Mouse (Mus musculus): ENCODE measurements around the gene Psme1.

Gene Psme1

DNA sequence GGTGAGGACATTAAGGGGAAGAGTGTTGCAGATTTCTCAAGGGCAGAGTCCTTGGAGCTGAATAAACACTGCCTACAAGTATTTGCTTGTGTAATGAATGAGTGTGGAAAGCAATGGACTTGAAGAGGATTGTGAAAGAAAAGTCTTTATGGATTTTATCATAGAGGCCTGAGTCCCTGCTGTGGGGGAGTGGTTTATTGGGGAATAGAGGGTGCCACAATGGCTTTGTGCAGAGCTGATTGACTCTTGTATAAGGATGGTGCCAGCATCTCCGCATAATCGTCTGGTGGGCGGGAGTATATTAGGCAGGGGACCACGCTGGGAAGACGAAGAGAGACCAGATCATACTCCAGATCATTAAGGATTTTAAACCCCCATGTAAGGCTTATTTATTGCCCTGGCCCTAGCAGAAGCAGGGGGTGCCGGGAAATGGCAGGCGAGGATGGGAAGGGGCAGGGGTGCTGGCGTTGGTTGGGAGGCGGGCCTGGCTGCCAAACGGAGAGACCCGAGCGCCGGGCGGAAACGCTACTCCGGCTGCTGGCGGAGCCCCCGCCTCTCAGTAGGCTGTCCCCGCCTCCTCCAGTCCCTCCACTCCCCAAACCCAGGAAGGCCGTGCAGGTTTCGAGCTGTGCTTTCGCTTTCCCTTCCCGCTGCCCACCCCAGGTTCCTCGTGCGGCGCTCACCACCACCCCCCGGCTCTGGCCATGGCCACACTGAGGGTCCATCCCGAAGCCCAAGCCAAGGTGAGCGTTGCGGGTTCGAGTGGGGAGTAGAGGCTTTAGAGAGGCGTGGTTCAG, at the start of gene Psme1:
Gene Psme1 (plus strand): TSS at position 253 of the 797 bp plus-strand sequence.
- peak; percentile 63 for DNase-seq (ENCODE audit: low read depth, low spot score)

DNA sequence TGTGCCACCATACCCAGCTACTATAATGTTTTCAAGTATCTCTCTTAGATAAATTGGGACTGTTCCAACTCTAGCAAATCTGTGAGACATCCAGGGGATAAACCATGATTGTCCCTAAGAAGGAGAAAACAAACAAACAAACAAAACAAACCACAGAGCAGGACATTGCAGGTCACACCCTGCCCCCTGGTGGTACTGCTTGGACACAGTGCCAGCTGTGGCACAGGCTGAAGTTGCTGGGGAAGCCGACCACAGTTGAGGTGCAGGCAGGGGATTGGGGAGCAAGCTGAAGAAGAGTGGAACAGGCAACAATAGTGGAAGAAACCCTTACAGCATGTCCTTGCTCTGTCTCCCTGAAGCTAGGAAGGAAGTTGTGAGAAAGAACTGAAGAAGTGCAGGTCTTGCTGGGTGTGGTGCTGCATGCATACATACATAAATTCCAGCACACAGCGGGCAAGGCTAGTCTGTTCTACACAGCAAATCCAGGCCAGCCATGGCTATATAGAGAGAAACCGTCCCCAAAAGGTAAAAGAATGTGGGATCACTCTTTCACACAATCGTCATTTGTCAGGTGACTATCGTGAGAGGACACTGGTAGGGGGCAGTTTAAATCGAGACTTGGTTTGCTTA, 41.7 kb upstream of the Psme1 start:
- no peak for DNase-seq (ENCODE audit: low read depth, low spot score)

DNA sequence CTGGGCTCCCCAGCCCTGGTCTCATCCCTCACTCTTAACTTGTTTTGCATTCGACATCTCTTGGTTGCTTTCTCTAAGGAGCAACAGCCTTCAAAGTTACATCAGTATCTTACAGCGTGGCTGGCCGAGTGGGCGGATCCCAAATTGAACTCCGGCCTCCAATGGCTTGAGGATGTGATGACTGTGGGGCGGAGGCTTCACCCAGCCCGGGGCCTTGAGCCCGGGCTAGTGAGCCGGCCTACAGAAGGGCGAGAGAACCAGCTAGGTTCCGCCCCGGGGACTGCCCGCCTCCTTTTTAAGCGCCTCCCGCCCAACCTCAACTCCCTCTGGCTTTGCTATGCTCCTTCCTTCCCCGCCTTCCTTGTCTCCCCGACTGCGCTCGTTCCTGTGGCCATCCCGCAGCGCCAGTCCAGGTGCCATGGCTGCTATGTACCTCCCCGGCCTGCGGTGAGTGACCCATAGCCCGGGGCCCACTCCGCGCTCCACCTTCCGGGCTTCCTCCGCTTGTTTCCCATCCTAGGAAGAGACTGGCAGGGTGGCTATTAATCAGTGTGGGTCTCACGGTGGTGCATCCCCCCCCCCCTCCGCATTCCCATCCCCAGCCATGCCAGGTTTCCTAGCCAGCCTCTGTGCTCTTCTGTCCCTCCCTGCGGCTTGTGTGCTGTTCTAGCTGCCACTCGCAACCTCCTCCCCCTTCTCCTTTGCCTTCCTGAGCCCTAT, 37.7 kb upstream of the Psme1 start, which contains the start of gene Pck2:
Gene Pck2 (plus strand): TSS at position 200 of the 720 bp plus-strand sequence.
- DNase-seq (ENCODE audit: low read depth, low spot score) = peak; percentile 87

DNA sequence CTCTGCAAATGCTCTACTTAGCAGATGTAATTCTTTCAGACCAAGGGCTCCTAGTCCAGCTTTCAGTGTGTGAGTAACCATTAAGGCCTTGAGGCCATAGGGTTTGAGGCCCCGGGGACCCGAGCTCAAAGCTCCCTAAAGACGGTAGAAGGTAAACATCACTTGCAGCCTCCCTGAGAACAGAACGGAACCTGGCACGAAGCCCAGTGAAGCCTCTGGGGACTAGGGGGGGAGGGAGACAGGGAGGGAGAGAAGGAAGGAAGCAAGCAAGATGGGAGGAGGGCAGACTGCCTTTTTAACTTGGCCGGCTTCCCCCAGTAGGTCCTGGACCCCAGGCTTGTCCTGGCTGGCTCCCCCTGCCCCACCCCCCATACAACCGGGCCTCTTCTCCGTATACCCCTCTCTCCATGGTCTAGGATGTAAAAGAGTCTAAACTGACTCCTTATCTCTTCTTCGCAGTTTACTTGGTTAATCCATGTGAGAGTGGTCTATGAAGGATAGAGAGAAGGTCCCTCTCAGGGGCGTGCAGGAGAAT, 37.1 kb upstream of the Psme1 start:
- peak; percentile 77 for DNase-seq (ENCODE audit: low read depth, low spot score)

DNA sequence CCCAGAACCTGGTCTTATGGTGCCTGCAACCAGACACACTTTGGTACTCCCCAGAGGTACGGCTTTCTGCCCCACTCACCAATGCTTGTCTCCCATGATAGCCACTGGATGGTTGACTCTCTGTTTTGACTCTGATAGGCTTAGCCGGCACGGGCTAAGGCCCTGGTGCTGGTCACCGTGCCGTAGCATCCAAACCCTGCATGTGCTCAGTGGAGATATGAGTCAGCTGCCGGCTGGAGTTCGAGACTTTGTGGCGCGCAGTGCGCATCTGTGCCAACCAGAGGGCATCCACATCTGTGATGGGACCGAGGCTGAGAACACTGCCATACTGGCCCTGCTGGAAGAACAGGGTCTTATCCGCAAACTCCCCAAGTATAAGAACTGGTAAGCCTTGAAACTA, 35.7 kb upstream of the Psme1 start:
- no peak for DNase-seq (ENCODE audit: low read depth, low spot score)

DNA sequence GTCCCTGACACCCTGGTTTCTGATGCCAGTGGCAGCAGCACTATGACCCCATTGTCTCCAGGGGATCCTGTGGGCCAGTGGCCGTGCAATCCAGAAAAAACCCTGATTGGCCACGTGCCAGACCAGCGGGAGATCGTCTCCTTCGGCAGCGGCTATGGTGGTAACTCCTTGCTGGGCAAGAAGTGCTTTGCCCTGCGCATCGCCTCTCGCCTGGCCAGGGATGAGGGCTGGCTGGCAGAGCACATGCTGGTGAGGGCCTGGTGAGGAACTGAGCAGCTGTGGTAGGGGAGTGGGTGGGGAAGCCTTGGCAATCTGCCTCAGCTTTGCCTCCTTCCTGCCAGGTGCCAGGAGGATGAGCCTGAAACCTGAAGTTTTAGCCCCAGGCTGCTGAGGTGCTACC, 33.6 kb upstream of the Psme1 start:
- no peak for DNase-seq (ENCODE audit: low read depth, low spot score)

DNA sequence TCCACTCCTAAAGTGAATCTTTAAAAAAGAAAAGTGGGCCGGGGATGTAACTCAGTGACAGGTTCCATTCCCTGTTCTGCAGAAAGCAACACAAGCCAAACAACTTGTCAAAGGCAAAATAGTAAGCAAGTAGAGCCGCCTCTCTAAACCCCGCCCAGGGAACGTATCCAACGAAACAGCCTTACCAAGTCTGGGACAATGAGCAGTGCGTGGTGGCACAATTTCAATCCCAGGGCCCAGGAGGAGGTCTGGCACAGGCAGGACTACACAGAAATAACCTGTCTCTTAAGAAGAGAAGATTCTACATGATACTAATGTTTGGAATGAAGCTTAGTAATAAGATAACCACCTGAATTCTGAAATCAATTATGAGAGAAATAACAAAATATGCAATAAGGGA, 27.7 kb upstream of the Psme1 start:
- no peak for DNase-seq (ENCODE audit: low read depth, low spot score)

DNA sequence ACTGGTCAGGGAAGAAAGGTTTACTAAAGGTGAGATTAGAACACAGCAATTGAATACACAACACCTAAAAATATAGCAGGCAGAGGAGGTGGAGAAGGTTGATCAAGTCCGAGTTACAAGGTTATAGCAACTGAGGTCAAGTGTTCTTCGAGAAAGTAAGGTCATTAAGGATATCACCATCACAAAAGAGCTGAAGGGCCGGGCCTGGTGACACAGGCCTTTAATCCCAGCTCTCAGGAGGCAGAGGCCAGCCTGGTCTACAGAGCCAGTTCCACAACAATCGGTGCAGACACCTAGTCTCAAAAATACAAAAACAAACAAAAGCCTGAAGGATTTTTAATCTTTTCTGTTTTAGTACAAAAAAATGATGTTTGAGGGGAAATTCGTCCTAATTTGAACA, 26.6 kb upstream of the Psme1 start:
- no peak for DNase-seq (ENCODE audit: low read depth, low spot score)

DNA sequence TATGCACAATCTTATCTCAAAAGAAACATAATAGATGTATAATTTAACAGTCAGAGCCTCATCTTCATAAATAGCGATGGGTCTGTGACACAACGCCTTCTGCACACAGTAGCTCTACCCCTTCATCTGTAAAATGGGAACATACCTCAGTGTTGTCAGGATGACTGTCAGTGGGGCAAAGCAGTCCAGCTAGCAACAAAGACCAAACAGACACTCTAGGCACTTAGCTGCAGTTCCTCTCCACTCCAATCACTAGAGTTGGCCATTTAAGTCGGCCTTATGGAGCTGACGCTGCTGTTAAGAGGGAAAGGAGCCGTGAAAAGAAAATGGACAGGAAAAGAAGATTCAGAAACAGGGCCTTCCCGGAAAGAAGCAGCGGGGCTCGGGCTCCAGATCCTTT, 26.1 kb upstream of the Psme1 start:
- DNase-seq (ENCODE audit: low read depth, low spot score) = no peak

DNA sequence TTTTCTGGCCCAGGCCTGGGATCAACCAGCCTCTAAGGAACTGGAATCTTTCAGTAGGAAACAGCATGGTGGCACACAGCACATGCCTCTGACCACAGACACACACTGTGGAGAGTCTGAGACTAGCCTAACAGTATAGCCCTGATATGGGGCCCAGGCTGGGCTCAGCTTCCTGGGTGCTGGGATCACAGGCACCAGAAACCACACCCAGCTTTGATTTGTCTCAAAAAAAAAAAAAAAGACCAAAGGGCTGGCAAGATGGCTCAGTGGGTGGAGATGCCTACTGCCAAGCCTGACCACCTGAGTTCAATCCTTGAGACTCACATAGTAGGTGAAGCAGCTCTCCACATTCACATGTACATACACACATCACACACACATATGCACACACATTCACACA, 23.3 kb upstream of the Psme1 start:
- DNase-seq (ENCODE audit: low read depth, low spot score) = no peak

DNA sequence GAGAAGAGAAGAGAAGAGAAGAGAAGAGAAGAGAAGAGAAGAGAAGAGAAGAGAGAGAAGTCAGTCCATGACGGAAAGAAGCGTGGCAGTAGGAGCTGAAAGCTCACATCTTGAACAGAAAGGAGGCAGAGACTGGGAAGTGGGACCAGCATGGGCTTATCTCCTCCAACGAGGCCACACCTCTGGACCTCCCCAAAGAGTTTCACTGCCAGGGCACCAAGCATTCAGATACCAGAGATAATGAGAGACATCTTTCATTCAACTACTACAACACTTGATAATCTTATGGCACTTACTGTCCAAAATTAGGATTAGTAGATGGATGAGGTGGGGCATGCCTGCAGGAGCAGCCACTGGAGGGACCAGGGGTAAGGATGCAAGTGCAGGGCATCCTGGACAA, 22.1 kb upstream of the Psme1 start:
- no peak for DNase-seq (ENCODE audit: low read depth, low spot score)

DNA sequence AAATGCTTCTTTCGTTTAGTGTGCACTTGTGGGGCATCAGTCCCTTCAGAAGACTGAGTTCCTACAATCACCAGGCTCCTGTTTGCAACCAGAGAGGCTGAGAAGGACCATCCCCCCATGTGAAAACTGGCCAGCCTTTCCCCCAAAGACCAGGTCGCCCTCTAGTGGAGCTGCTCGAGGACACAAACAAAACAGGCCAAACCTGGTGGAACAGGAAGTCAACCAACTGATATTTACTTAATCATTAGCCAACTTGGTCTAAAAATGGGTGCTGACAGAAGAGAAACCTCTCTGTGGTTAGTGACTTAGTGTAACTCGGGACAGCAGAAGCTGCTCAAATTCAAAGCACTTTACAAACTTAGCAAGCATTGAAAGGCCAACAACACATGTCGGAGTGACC, 20.9 kb upstream of the Psme1 start:
- DNase-seq (ENCODE audit: low read depth, low spot score) = peak; percentile 78

DNA sequence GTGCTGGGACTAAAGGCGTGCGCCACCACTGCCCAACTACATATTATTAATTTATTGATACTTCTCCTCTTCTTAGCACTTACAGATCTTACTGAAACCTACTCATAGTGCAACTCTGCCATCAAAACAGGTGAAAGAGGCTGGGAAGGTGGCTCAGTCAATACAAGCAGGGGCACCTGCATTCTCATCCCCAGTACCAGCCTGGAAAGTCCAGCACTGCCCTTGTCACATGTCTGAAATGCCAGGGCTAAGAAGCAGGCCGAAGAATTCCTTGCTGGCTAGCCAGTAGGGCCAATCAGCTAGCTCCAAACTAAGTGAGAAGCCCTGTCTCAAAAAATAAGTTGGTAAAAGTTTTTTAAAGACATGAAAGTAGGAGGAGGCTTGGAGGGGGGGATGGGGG, 20.3 kb upstream of the Psme1 start:
- no peak for DNase-seq (ENCODE audit: low read depth, low spot score)

DNA sequence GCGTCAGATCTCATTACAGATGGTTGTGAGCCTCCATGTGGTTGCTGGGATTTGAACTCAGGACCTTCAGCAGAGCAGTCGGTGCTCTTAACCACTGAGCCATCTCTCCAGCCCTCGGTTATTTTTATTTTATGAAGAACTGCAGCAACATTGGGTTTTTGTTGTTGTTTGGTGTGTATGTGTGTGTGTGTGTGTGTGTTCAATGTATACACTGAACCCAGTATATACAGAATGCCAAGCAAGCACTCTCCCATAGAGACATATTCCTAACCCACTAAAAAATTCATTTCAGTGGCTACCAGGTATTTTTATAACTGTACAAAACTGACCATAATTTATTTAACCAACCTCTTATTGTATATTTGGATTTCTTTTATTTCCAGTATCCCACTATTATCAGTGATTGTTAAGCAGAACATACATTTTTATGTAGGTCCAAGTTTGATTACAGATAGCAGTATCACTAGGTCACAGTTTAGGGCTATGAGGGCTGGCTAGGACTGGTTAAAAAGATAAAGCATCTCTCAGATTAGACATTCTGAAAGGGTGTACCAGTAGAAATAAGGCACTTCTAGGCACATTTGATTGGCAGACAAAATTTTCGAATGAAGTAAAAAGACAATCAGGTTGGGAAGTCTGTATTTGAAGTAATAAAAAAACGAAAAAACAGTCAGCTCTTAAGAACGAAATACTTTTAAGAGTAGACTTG, 19.0 kb upstream of the Psme1 start:
- DNase-seq (ENCODE audit: low read depth, low spot score) = no peak

DNA sequence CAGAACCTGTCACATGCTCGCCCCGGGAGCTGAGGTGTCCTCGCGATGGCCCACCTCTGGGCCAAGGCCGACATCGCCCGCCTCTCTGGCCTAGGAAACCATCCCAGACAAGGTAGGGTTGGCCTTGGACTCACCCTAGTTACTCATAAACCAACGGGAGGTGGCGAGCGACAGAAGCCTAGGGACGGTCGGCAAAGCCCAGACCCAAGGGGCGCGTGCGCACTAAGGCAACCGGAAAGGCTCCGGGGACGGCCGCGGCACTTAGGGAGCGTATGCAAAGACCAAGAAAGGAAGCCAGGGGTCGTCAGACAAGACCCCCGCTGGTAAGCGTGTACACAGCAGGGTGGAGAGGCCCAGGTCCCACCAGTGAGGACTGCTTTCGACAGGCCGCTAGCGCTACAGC, 18.1 kb upstream of the Psme1 start, which contains the start of gene Dcaf11:
Gene Dcaf11 (plus strand): TSS at position 208 of the 403 bp plus-strand sequence.
- peak; percentile 95 for DNase-seq (ENCODE audit: low read depth, low spot score)

DNA sequence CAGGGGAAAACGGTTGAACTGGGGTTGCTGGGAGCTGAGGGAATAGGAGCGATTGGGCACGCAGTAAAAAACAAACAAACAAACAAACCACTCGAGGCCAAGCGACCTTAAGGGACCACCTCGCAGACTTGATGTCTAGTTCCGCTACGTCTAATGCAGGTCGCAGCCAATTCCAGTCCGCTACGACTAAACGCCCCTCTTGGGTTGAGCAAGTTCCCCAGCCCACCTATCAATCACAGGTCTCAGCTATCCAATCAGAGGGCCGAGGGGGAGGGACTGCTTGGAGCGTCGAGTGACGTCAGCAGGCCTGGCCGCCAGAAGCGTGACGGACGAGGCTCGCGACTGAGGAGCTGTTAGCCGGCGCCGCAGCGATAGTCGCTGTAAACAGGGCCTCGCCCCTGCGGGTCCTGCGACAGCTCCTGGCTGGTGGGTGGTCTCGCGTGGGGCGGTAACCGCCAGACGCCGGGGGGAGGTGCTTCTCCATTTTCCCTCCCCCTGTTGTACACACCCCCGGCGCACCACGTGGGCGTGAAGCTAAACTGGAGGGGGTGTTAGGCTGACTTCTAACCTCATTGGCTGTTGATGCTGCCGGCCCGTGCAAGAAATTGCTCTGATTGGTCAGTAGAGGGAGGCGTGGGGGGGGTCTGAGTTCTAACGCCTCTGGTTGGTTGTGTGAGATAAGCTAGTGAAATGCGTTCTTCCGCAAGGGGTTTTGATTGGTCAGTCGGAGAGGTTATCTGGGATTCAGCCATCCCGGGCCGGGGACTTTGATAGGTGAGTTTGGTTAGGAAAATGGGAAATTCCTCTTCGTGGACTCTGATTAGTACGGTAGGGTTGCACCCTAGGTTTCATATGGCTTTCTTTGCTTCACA, 17.5 kb upstream of the Psme1 start, which contains the start of gene A730061H03Rik:
Gene A730061H03Rik (minus strand): TSS at position 205 of the 872 bp plus-strand sequence.
- DNase-seq (ENCODE audit: low read depth, low spot score) = peak; percentile 99

DNA sequence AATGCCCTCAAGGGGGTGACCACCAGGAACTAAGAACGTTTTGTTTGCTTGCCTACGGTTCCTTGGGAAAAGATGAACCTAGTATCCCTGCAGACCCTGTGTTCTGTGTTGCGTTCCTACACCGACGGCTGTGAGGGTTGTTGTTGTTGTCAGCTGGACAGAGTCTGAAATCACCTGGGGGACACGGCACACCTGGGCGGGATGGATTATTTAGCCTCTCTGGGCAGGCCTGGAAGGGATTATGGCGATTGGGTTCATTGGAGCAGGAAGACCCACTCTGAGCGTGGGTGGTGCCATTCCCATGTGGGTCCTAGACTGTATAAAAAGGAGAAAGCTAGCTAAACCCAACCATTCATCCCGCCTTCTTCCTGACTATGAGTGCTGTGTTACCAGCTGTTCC, 16.1 kb upstream of the Psme1 start:
- no peak for DNase-seq (ENCODE audit: low read depth, low spot score)

DNA sequence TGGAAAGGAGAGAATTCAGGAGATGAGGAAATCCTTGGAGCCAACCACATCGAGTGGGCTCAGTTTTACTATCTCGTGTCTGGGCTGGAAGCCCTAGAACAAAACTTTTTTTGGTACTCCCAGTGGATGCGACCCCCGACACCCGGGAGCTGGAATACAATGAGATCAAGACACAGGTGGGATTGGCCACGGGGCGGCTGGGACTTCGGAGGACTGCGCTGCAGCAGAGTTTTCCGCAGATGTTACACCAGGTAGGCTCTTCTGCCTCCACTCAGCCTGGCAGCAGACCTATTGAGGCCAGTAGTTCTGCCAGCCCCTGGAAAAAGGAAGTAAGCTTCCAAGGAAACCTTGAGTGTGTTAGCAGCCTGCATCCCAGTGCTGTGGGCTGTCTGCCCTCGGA, 14.7 kb upstream of the Psme1 start:
- DNase-seq (ENCODE audit: low read depth, low spot score) = no peak

DNA sequence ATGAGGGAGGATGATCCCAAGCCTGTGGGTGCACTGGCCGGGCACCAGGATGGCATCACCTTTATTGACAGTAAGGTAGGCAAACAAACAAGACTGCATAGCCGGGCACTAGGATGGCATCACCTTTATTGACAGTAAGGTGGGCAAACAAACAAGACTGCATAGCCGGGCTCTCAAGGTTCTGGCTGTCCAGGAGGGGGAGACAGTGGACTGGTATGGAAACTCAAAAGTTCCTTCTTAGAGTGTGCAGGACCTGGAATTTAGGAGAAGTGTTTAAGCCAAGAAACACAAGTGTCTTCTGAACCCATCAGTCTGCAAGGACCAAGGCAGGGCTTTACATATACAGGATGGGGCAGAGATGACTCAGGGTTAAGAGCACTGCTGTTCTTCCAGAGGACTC, 12.2 kb upstream of the Psme1 start:
- no peak for DNase-seq (ENCODE audit: low read depth, low spot score)

DNA sequence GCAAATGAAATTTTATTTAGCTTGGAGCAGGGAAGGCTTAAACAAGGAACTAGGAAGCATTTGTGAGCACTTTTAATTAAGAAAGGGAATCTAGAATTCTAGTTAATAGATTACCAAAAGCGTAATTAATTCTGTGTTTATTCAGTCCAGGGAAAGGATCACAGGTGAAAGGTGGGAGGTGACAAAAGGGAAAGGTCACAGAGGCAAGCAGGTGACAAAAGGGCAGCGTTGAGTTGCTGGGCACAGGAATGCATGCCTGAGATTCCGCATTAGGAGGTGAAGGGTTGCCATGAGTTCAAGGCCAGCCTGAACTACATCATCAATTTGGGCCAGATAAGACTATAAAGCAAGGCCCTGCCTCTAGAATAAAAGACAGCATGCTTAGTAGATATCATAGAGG, 10.4 kb upstream of the Psme1 start:
- no peak for DNase-seq (ENCODE audit: low read depth, low spot score)

DNA sequence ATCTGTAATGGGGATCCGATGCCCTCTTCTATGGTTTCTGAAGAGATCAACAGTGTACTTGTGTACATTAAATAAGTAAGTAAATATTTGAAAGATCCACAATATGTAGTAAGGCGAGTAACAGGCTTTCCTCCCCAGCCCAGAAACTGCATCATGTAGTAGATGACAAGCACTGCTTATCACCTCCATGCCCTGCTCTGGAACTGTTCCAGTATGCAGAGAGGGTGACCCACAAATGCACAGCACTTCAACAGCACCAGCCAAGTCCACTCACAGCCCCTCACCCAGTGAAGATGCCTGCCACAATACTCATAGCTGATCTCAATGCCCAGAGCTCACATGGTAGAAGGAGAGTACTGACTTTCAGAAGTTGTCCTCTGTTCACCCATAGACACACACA, 7.3 kb upstream of the Psme1 start:
- DNase-seq (ENCODE audit: low read depth, low spot score) = no peak
